Mouse (Mus musculus): ENCODE results near the gene Mdfic.

DNA sequence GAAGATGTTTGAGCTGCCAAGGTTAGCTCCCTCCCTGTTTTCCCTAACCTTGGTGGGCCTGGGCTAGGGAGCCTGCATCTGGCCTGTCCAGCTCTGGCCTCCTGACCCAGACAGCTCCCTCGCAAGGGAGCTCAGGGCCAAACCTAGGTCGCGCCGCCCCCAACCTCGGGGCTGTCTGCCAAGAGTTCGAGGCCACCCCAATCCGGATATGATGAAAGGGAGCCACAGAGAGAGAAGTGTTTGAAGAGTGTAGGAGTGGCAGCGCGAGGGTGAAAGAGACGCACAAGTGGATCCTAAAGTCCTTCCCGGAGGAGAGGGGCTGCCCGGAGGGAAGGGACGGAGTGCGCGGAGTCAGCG lies at the start of gene Mdfic:
- TF ChIP-seq GATA1 (IDR thresholded peaks at IDR 0.05; ENCODE audit: low read length) = no peak
- no peak for TF ChIP-seq TAL1 (IDR thresholded peaks at IDR 0.05; ENCODE audit: low read length)
